Mouse (Mus musculus) megakaryocyte-erythroid progenitor cell, adult 5 weeks (primary cell): ENCODE results near the gene Apela. TPM values are rescaled to one million over a fixed set of nuclear protein-coding genes. Genes with fewer than 3 reads are reported as not detected.

ENCODE experiments used
- polyA plus RNA-seq: library from polyadenylated mRNA; stranded (reverse); fragments of >175 nt; gene quantifications from 2 replicates; pipeline ENCODE4 v1.2.3, GENCODE M21; 2012

Apela gene
- polyA plus RNA-seq = not detected in 2 replicates

GRCm38 (mm10) chr8:65037117-65037533 is at the start of gene Apela:
TSS of gene Apela (minus strand) at chr8:65037336.

GRCm38 (mm10) chr8:65074733-65075132 is 37.6 kb upstream of the Apela start, which contains the start of gene Gm10663:
TSS of gene Gm10663 (plus strand) at chr8:65075033.

GRCm38 (mm10) chr8:65018423-65018822 is 18.7 kb downstream of the Apela start, which contains the start of the genes Trim61 and Trim60:
TSS of gene Trim61 (minus strand) at chr8:65018523.
TSS of gene Trim60 (minus strand) at chr8:65018584.

GRCm38 (mm10) chr8:64987731-64988130 is 49.4 kb downstream of the Apela start, which contains the start of gene Trim75:
TSS of gene Trim75 (minus strand) at chr8:64987831.

Other genes starting within 250 kb of the Apela start
- 5.9 and 6.1 TPM in 2 replicates for gene Klhl2, start 187.3 kb downstream of the Apela start, polyA plus RNA-seq
- 55.1 and 65.0 TPM in 2 replicates for gene Tmem192, start 90.2 kb downstream of the Apela start, polyA plus RNA-seq
- gene Trim75, start 49.5 kb downstream of the Apela start, polyA plus RNA-seq = not detected in 2 replicates
- gene Trim61, start 18.8 kb downstream of the Apela start, polyA plus RNA-seq = not detected in 2 replicates
- gene Trim60, start 18.8 kb downstream of the Apela start, polyA plus RNA-seq = not detected in 2 replicates
- gene Gm10663, start 37.7 kb upstream of the Apela start, polyA plus RNA-seq = not detected in 2 replicates
- gene BC030870, start 92.2 kb upstream of the Apela start, polyA plus RNA-seq = not detected in 2 replicates